Mouse (Mus musculus): Measurements from ENCODE around the gene Fbxo48.

Gene Fbxo48

GRCm38 (mm10) chr11:16950976-16951760 is at the start of gene Fbxo48:
TSS of gene Fbxo48 (plus strand) at chr11:16951375.
- DNase-seq (ENCODE audit: low spot score): peak; percentile 99

- DNase-seq (ENCODE audit: low spot score): no peak
Measured at GRCm38 (mm10) chr11:16904302-16905011, 46.7 kb upstream of the Fbxo48 start.

- no peak for DNase-seq (ENCODE audit: low spot score)
Measured at GRCm38 (mm10) chr11:16905012-16905332, 46.2 kb upstream of the Fbxo48 start.

GRCm38 (mm10) chr11:16906530-16906929 is 44.6 kb upstream of the Fbxo48 start:
- no peak for DNase-seq (ENCODE audit: low spot score)

- DNase-seq (ENCODE audit: low spot score): no peak
Measured at GRCm38 (mm10) chr11:16907517-16908129, 43.6 kb upstream of the Fbxo48 start.

- no peak for DNase-seq (ENCODE audit: low spot score)
Measured at GRCm38 (mm10) chr11:16914756-16915155, 36.4 kb upstream of the Fbxo48 start.

GRCm38 (mm10) chr11:16915850-16916249 is 35.3 kb upstream of the Fbxo48 start:
- no peak for DNase-seq (ENCODE audit: low spot score)

- DNase-seq (ENCODE audit: low spot score): no peak
Measured at GRCm38 (mm10) chr11:16917512-16917911, 33.7 kb upstream of the Fbxo48 start.

GRCm38 (mm10) chr11:16932159-16932558 is 19.0 kb upstream of the Fbxo48 start:
- no peak for DNase-seq (ENCODE audit: low spot score)

- no peak for DNase-seq (ENCODE audit: low spot score)
Measured at GRCm38 (mm10) chr11:16935577-16936236, 15.5 kb upstream of the Fbxo48 start.

GRCm38 (mm10) chr11:16941103-16941793 is 9.9 kb upstream of the Fbxo48 start:
- no peak for DNase-seq (ENCODE audit: low spot score)

GRCm38 (mm10) chr11:16941973-16942452 is 9.2 kb upstream of the Fbxo48 start:
- DNase-seq (ENCODE audit: low spot score): no peak

GRCm38 (mm10) chr11:16943016-16943415 is 8.2 kb upstream of the Fbxo48 start:
- DNase-seq (ENCODE audit: low spot score): no peak

GRCm38 (mm10) chr11:16948756-16949155 is 2.4 kb upstream of the Fbxo48 start:
- peak; percentile 32 for DNase-seq (ENCODE audit: low spot score)

- DNase-seq (ENCODE audit: low spot score): peak; percentile 41
Measured at GRCm38 (mm10) chr11:16950226-16950975, 774 bp upstream of the Fbxo48 start.

- no peak for DNase-seq (ENCODE audit: low spot score)
Measured at GRCm38 (mm10) chr11:16951761-16952010, 511 bp downstream of the Fbxo48 start.

- DNase-seq (ENCODE audit: low spot score): no peak
Measured at GRCm38 (mm10) chr11:16956115-16956862, 5.1 kb downstream of the Fbxo48 start.

GRCm38 (mm10) chr11:16957030-16957429 is 5.9 kb downstream of the Fbxo48 start:
- no peak for DNase-seq (ENCODE audit: low spot score)

- DNase-seq (ENCODE audit: low spot score): peak; percentile 57
Measured at GRCm38 (mm10) chr11:16958520-16958919, 7.3 kb downstream of the Fbxo48 start.

- no peak for DNase-seq (ENCODE audit: low spot score)
Measured at GRCm38 (mm10) chr11:16967806-16968205, 16.6 kb downstream of the Fbxo48 start.

- no peak for DNase-seq (ENCODE audit: low spot score)
Measured at GRCm38 (mm10) chr11:16969650-16970049, 18.5 kb downstream of the Fbxo48 start.
